Mouse (Mus musculus) thymus, postnatal 14 days (tissue): Measurements from ENCODE around the gene Tcf25.
"Not testable (repeated sequence)": the region's sequence is repeated elsewhere in the genome, so short reads cannot be mapped to it uniquely, and the experiment has no call there.

Experiments
- DNase-seq: peaks from one replicate; pipeline ENCODE4 v3.0.0; 2021

Tcf25 gene

GRCm38 (mm10) chr8:123431616-123432365 is 58.2 kb downstream of the Tcf25 start:
- DNase-seq = no peak

GRCm38 (mm10) chr8:123432381-123432780 is 58.8 kb downstream of the Tcf25 start:
- no peak for DNase-seq

GRCm38 (mm10) chr8:123433241-123433974 is 59.9 kb downstream of the Tcf25 start:
- DNase-seq = not testable (repeated sequence)

GRCm38 (mm10) chr8:123441788-123442187 is 68.2 kb downstream of the Tcf25 start:
- no peak for DNase-seq

GRCm38 (mm10) chr8:123442351-123442750 is 68.8 kb downstream of the Tcf25 start:
- DNase-seq = no peak

GRCm38 (mm10) chr8:123442871-123443575 is 69.5 kb downstream of the Tcf25 start:
- peak; percentile 94 for DNase-seq

- DNase-seq = no peak
Observed at GRCm38 (mm10) chr8:123443576-123443921, 70.0 kb downstream of the Tcf25 start.

- no peak for DNase-seq
Observed at GRCm38 (mm10) chr8:123444131-123444530, 70.6 kb downstream of the Tcf25 start.

- DNase-seq = no peak
Observed at GRCm38 (mm10) chr8:123445981-123446380, 72.4 kb downstream of the Tcf25 start.

GRCm38 (mm10) chr8:123446799-123447198 is 73.2 kb downstream of the Tcf25 start:
- no peak for DNase-seq

- DNase-seq = no peak
Observed at GRCm38 (mm10) chr8:123450783-123451182, 77.2 kb downstream of the Tcf25 start.

DNA sequence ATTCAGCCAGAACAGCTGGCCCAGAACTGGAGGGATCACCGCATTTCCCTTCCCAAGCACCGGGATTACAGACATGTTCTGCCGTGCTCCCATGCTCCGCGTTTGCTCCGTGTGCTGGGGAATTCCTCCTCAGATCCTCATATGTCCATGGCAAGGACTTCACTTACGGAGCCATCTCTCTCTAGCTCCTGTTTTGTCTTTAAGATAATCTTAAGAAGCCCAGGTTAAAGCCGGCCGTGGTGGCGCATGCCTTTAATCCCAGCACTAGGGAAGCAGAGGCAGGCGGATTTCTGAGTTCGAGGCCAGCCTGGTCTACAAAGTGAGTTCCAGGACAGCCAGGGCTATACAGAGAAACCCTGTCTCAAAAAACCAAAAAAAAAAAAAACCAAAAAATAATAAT is 78.2 kb downstream of the Tcf25 start:
- not testable (repeated sequence) for DNase-seq

GRCm38 (mm10) chr8:123452149-123452548 is 78.6 kb downstream of the Tcf25 start:
- no peak for DNase-seq

- no peak for DNase-seq
Observed at GRCm38 (mm10) chr8:123453291-123453690, 79.7 kb downstream of the Tcf25 start.
